Mouse (Mus musculus) cerebellum, postnatal 25 days (tissue): ENCODE data around the gene Cxcr1.

ENCODE experiments used
- DNase-seq, 2 experiments: peaks; one replicate each; pipeline ENCODE4 v3.0.0; 2021; ENCODE audit warnings: mixed read lengths in 2 of 2

Cxcr1 gene

DNA sequence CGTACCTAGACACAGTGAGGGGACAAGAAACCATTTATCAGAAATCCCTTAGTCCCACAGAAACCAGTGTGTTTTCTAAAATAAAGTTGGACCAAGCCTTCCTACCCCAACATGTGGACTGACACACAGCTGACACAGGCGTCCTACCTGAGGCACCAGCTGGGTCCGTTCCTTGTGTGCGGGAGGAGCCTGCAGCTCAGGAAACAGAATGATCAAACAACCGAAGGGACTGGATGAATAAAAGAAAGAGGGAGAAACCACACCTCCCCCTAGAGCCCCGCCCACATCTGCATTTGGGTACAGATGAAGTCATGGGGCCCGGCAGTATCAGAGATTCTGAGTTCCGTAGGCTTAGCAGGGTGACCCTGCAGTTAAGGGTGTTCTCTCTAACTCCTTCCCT lies at the start of gene Cxcr1:
Gene Cxcr1, minus strand, starts transcription at position 187 of the 400 bp plus-strand sequence.
- DNase-seq: no peak

DNA sequence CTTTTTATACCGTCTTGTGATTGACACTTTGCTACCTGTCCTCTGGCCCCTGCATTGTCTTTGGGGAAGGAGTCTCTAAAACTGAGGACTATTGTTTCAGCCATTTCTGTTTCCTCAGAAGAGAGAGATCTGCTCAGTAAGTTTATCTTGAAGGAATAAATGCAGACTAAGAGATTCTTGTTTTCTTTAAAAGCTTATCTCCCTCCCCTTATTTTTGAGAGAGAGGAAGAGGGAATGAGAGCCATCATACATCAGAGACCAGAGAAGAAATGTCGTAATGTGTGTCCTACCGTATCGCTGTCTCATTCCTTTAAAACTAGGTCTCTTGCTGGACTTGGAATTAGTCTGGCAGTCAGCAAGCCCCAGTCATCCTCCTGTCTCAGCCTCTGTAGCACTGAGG lies 46.4 kb upstream of the Cxcr1 start:
- DNase-seq: no peak

DNA sequence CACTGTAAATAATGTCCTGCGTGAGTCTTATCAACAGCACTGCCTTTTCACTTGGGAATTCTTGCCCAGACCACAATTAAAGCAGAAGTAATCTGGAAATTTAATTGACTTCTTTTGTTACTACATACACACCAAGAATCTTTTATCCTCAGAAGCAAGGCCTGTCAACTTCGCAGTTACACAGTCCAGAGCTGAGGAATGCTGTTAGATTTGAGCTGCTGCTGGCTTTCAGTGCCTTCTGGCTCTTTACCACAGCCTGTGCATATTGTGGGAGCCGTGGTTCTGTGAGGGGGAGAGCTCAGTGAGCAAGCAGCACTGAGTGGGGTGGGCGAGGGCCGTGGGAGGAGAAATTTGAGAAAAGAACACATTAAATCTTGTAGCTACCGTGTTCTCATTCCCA lies 45.9 kb upstream of the Cxcr1 start:
- no peak for DNase-seq

DNA sequence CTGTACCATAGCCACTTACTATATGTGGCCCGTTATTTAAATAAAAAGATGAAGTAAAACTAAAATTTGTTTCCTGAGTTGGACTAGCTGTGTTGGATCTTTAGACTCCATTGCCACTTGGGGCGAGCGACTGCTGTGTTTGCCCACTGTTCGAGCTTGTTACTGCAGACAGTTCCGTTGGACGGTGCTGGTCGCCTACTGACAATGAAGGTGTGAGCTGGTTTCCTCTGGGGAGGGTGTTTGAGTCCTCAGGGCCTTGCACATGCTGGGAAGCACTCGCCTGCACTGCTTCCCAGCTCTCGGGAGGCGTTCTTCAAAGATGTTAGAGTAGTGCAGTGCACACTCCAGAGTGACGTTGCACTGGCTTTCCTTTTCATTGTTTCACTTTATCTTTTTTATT lies 45.2 kb upstream of the Cxcr1 start:
- DNase-seq: peak in 1 of 2 experiments; percentile 14

DNA sequence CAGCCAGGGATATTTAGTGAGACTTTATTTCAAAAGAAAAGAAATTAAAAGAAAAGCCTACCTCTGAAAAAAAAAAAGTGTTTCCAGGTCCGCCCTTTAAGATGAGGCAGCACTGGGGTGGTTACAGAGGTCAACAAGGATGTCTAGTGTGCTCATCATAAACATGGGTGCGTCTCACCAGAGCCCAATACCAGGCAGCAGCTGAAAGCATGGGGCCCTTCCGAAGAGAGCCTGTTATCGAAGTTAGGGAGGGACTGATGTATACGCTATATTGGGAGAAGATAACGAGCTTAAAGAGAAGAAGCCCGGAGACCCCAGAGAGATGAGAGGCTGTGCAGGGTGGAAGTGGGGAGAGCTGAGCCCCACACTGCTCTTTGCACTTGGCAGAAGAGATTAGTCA lies 44.7 kb upstream of the Cxcr1 start:
- no peak for DNase-seq

DNA sequence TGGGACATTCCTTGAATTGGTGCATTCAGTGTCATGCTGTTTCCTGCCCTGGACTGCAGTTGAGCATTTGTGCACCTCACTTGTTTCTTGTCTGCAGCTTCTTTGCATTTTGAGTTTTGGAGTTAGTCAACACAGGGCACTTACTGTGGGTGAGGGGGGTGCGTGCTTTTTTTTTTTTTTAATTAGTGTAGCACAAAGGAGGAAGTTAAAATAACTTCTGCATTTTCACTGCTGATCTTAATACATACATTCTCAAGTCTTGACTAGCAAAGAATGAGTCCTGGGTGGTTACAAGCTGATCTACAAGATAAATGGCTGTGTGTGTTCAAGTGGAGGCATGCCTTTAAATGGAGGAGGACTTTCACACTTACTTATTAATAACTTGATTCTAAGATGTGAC lies 43.7 kb upstream of the Cxcr1 start:
- no peak for DNase-seq

DNA sequence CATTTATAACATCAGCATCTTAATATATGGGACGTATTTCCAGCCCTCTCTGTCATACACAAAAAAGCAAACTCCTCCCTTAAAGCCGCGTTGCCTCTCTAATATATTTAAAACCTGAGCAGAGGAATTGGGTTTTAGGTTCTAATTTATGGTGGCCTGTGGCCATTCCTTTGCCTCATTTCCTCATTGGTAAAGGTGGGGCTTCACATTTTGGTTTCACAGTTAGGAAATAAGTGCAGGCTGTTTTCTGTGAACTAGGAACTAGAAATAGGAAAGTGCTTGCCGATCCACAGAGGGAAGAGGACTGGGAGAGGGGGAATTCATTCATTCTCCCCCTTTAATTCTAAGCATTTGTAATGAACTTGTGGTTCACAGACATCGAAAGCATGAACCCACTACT lies 43.2 kb upstream of the Cxcr1 start:
- no peak for DNase-seq

DNA sequence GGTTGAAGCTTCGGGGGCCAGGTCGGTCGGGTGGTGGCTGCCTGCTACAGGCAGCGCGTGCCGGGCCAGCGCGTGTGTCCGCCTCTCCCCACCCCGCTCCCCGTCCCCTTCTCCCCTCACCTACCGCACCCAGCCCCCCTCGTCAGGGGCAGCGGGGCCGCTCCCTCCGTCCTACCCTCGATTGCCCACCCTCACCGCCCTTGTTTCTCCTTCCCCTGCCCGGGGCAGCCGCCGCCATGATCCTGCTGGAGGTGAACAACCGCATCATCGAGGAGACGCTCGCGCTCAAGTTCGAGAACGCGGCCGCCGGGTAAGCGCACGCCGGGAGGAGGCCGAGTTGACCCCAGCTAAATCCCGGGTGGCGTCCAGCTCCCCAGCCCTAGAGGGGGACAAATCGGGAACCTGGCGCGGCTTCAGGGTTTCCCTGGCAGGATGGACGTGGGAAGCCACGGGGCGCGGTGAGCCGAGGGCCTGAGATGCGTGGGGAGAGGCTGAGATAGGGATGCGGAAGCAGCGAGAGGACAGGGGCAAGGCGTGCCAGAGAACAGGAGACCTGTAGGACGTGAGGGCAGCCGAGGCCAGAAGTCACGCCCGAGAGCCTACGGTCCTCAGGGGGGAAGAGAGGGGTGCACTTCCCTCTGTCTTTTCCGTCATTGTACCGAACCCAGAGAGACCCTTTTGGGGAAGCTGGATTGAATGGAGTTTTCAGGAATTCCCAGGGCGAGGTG lies 42.3 kb upstream of the Cxcr1 start:
- peak in 1 of 2 experiments; percentile 66 for DNase-seq

DNA sequence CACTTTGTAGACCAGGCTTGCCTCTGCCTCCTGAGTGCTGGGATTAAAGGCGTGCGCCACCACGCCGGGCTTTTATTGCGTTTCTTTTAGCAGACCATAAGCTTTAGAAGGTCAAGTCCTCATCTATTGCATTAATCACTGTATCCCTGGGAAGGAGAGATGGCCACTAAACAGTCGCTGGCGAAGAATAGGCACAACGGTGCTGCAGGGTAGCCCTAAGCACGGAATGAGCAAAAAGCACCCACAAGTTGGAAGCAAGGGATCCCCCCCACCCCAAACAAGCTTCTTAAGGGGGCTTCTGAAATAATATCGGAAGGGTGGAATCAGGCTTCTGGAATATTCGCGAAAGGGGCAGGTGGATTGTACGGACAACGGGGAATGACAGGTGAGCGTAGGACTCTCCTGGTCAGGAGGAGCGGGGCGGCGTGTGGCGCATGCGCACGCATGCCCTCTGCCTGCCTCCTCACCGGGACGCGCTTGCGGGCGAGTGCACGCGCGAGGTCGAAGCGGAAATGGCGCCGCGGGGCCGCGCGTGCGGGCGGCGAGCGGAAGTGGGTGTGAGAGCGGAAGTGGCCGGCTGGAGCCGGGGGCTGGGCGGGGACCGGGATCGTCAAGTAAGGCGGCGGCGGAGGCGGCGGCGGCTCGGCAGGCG lies 41.6 kb upstream of the Cxcr1 start, which contains the start of gene Arpc2:
Gene Arpc2, plus strand, starts transcription at position 147 of the 652 bp plus-strand sequence.
- peak; percentile 97 to 99 for DNase-seq

DNA sequence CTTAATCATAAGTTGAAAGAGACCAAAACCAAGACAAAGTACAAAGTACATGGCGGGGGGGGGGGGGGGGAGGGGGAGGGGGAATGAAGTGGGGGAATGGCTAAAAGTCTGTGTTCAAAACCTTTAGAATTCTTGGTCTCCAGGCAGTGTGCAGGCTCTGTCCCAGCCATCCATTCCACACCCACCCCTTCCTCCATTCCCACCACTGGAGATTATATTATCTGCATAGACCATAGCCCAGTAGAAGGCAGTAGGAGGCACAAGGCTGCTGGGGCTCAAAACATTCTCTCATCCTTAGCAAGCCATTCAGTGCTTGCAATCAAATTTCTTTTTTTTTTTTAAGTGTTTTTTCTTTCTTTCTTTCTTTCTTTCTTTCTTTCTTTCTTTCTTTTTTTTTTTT lies 36.6 kb upstream of the Cxcr1 start:
- DNase-seq: no peak

DNA sequence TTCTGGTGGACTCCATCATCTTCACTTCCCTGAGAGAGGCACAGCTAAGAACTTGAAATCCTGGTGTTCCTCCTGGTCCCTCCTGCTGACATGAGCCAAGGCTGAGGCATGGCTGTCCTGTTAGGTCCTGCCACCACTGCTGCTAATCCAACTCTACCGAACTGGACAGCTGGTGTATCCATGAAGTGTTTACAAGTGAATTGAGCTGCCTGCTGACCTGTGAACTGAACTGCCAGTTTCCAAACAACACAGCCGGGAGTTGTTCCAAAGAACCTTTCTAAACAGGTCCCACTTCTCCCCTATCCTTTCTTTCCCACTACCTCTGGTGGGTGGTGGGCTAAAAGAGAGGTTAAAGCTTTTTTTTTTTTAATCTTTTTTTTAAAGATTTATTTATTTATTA lies 35.5 kb upstream of the Cxcr1 start:
- no peak for DNase-seq

DNA sequence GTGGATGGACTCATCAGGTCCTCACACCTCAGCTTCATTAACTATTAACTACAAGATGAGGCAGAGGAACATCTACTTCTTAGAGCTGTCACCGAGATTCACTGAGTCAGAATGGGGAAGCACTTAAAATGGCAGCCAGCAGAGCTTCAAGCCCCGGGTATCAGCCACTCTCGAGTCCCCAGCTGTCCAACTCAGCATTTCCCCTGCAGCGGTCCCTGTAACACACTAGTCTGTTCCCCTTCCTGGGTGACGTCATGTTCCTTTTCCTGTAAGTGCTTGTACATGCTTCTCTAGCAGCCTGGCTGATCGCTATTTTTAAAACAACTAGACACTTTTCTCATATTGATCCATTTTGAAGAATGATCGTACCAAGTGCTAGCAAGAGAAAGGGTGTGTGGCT lies 32.9 kb upstream of the Cxcr1 start:
- DNase-seq: no peak

DNA sequence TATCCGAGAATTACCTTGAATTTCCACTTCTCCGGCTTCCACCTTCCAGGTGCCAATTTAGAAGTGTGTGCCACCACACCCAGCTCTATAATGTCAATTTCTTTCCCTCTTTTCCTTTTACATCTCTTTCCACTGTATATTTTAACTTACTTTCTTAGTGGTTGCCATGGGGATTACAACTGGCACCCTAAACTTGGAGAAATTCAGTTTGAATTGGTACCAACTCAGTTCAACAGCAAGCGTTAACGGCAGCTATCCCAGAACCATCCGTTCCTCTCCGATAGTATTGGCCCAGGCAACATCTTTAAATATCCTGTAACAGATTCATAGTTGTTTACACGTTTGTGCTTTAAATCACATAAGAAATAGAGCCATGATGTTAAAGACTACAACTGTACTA lies 25.5 kb upstream of the Cxcr1 start:
- DNase-seq: no peak

DNA sequence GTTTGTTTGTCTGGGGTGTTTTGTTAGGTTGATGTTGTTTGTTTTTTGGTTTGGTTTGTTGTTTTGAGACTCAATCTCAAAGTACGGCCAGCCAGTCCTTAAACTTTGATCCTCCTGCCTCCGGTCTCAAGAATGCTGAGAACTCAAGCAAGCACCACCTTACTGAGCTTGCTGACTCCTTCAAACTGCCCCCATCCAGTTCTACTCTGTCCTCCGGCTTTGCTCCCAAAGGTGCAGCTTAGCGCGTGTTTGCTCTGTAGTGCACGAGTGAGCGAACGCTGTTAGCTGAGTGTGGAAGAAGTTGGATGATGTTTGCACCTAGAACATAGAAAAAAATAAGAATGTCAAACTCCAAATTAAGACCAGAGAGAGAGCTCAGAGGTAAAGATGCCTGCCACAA lies 14.5 kb upstream of the Cxcr1 start:
- DNase-seq: no peak

DNA sequence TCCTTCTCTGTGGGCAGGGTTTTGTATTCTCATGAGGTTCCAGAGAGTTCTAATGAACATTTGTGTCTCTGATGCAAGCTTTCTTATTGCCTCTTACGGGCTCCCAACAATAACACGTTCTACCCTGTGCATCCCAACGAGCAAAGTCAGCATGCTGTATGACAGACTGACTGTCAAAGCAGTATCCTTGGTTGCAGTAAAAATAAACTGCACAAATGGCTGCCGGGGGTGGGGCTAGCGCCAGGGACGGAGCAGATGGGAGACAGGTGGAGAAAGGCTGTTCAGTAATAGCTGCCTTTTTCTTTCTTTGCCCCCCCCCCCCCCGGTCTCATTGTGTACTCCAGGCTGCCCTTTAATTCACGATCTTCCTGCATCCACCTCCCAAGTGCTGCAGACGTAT lies 13.5 kb upstream of the Cxcr1 start:
- peak in 1 of 2 experiments; percentile 45 for DNase-seq

DNA sequence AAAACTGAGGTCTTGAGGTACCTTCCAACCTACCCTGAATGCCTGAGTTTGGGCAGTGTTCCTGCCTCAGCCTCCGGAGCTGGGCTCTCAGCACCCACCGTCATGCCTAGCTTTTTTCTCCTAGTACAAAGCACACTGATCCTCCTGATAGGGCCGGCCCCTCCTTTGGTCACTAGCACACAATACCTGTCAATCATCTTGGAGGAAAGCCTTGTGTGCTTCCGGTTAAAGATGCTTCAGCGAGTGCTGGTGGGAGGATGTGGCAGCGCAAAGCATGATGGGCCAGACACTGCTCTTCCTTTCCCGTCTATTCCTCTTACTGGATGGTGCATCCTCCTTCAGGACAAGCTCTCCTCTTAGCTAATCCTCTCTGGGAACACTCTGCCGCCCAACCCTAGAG lies 12.2 kb upstream of the Cxcr1 start:
- no peak for DNase-seq

DNA sequence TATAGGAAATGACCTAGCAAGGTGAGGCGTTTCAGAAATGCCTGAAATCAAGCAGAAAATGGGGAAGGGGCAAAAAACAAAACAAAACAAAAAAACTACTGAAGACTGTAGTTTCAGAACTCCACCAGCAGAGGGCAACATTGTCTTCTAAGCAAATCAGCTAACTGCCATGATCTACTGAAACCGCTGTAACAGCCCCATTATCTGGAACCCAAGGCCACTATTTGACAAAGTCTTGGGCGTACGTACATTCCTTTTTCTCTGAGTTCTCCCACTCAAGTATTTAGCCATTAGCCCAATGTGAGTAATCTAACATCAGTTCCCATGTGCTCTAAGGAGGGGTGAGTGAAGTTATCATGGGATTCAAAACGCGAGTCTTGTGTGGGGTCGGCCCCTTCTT lies 11.4 kb upstream of the Cxcr1 start:
- peak; percentile 12 to 29 for DNase-seq

DNA sequence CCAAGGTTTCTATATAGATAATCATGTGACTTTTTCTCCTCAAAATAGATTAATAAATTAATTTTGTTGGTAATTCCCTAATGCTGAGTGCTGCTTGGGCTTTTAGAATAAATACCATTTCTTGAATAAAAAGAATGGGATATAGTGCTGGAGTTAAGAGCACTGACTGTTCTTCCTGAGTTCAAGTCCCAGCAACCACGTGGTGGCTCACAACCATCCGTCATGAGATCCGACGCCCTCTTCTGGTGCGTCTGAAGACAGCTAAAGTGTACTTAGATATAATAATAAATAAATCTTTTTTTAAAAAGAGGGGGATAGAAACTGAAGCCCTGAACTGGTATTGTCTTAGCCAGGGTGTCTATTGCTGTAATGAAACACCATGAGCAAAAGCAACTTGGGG lies 9.0 kb upstream of the Cxcr1 start:
- no peak for DNase-seq

DNA sequence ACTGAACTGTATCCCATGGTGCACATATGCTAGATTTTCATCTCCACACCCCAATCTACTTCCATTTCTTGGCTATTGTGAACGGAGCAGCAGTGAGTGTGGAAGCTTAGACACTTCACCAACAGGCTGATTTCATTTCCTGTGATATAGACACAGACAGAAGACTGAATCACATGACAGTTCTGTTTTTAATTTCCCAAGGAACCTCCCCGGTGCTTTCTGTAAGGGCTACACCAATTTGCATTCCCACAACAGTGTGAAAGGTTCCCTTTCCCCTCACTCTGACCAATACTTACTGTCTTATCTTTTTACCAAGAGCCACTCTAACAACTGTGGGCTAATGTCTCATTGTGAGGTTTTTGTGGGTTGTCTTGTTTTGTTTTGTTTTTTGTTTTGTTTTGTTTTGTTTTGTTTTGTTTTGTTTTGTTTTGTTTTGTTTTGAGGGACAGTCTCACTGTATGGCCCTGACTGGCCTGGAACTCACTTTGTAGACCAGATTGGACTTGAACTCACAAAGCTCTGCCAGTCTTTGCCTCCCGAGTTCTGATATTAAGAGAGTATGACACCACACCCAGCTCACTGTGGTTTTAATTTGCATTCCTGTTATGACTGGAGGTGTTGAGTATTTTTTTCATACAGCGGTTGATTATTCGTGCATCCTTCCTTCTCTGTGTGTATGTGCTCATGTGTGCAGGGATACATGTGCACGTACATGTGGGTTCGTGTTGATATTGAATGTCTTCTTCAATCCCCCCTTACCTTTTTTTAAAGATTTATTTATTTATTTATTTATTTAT lies 6.8 kb upstream of the Cxcr1 start:
- no peak for DNase-seq

DNA sequence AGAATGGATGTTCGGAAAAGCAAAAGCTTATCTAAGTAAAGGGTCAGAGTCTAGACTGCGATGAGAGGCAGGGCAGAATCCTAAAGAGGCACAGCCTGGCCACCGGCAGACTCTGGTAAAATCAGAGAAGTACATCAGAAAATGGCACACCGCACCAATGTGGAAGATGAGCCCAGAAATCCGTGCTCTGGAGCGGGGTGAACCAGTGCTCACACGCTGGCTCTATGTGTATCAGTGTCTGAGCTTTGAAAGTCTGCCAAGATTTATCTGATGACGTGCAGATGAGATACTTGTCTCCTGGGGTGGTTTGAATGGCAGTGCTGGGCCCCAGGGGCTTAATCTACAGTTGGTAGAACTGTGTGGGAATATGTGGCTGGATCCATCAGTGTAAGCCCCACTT lies 4.6 kb upstream of the Cxcr1 start:
- no peak for DNase-seq

DNA sequence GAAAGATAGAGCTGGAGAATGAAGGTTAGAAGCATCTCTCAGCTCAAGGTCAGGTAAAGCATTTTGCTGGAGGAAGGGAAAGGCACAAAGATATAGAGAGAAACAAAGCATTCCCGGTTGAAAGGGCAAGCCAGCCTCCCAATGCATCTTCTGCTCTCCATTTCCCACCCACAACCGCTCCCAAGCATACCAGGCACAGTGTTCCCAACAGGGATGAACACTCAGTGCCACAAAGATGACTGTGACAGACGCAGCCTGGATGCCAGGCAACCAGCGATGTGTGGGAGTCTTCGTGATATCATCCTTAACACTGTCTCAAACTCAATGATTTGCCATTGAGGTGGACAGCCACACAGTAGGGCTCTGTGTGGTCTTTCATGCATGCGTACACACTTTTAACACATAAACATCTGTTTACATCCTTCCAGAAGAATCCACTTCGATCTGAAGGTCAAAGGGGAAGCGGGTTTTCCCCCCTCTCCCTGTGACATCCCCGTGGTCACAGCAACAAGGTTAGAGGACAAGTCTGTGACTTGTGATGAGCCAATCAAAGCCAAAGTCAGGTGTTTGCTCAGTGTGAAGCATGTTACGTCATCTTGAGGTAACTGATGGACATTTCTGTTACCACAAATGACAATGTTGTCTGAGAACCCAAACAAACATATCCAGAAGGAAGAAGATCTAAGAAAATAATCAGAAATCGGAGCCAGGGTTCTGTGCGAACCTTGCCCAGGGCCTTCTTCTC lies 3.5 kb upstream of the Cxcr1 start:
- DNase-seq: no peak

DNA sequence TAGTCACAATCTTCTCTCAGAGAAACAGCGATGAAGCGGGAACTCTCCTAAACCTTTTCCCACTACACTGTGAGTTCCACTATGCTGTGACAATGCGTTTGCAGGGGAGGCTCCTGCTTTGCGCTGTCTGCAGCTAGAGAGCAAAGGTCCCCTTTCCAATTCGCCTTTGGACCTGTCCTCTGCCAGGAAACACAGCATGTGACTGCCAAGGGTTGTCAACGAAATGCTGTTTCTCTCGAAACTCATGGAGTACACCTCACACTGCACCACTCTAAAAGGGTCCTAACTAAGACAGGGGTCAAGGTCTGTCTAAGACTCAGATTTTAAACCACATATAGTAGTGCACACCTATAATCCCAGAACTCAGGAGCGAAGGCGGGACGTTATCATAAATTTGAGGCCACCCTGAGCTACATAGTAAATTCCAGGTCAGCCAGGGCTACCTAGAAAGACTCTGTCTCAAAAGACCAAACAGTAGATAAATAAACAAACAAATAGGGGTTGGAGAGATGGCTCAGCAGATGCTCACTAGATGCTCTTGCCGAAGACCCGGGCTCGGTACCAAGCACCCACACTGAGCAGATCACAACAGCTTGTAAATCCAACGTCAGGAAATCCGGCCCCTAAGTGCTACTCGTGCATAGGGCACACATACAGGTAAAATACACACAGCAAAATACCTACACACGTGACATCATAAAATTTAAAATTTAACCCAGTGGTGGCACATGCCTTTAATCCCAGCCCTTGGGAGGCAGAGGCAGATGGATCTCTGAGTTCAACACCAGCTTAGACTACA lies 2.4 kb upstream of the Cxcr1 start:
- no peak for DNase-seq
